Mouse (Mus musculus): ENCODE data around the gene Taf3. TPM values are rescaled to one million over a fixed set of nuclear protein-coding genes. Genes with fewer than 3 reads are reported as not detected.
A peak's percentile ranks its signal among the peaks of the same experiment; 100 is the strongest.

Gene Taf3
- polyA plus RNA-seq, 2 experiments = 4.7 to 5.0 TPM

GRCm38 (mm10) chr2:9879092-9879491 is 169.3 kb downstream of the Taf3 start:
- H3K9me3 ChIP-seq (ENCODE audit: control insufficient read depth, low read length) = no peaks in the 10 kb centered on the region
- no peaks in the 10 kb centered on the region for H3K36me3 ChIP-seq (replicated peaks; ENCODE audit: control insufficient read depth, insufficient read depth, low read depth)
- H3K27ac ChIP-seq = no peak overlapping the region
- no peaks in the 10 kb centered on the region for H3K4me1 ChIP-seq (replicated peaks; ENCODE audit: control insufficient read depth in 2 of 2, insufficient read depth in 2 of 2, low read length in 1 of 2)
- H3K9ac ChIP-seq (replicated peaks) = no peak overlapping the region
- H3K4me3 ChIP-seq (ENCODE audit: insufficient read depth in 1 of 2, low read depth in 2 of 2, low read length in 2 of 2) = peak overlapping the region; percentile 49 to 55
- peak overlapping the region; percentile 77 for H3K4me2 ChIP-seq (ENCODE audit: low read depth)
- peaks cover 100% of the 10 kb centered on the region for H3K27me3 ChIP-seq (ENCODE audit: control insufficient read depth, insufficient read depth, low read length)
- TF ChIP-seq CTCF (IDR thresholded peaks at IDR 0.05; ENCODE audit: low read depth) (no peak), EP300 (IDR thresholded peaks at IDR 0.05; ENCODE audit: low read depth) (no peak)
- ATAC-seq (ENCODE audit: insufficient read depth) (peak; percentile 30), DNase-seq (ENCODE audit: low read depth in 3 of 3, low spot score in 3 of 3) (no peak)
- WGBS (ENCODE audit: insufficient replicate concordance) = under 1% methylated on average over 22 of the region's 22 CpGs

DNA sequence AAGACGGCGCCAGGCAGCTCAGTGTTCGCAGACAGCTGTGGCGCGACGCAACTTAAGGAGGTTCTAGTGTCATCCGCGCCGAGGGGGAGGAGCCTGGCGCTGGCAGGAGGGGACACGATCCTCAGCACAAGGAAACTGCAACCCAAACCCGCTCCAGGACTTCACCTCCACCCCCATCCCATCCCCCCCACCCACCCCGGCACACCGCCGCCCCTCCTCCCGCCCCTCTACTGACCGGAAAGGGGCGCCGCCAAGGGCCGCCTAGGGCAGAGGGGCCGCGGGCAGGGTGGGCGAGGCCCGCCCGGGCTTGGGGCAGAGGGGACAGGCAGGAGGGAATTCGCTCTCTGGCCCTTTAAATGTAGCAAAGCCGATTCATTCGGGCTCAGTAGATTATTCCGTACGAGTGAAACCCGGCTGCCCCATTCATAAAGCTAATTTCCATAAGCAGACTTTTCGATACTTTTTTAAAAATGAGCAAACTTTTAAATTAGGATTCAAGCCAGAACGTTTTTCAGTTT is 169.8 kb downstream of the Taf3 start:
- H3K4me2 ChIP-seq (ENCODE audit: low read depth) = peak overlapping the region; percentile 77
- no peaks in the 10 kb centered on the region for H3K9me3 ChIP-seq (ENCODE audit: control insufficient read depth, low read length)
- no peak overlapping the region for H3K27ac ChIP-seq
- DNase-seq (ENCODE audit: low read depth in 3 of 3, low spot score in 3 of 3) = no peak
- WGBS (ENCODE audit: insufficient replicate concordance) = under 1% methylated on average over 33 of the region's 33 CpGs
- H3K4me1 ChIP-seq (replicated peaks; ENCODE audit: control insufficient read depth in 2 of 2, insufficient read depth in 2 of 2, low read length in 1 of 2) = peaks cover 0 to under 1% of the 10 kb centered on the region in 2 experiments; a peak in 1 of 4 replicates
- TF ChIP-seq EP300 (IDR thresholded peaks at IDR 0.05; ENCODE audit: low read depth) (no peak), CTCF (IDR thresholded peaks at IDR 0.05; ENCODE audit: low read depth) (no peak)
- no peaks in the 10 kb centered on the region for H3K36me3 ChIP-seq (replicated peaks; ENCODE audit: control insufficient read depth, insufficient read depth, low read depth)
- H3K4me3 ChIP-seq (ENCODE audit: insufficient read depth in 1 of 2, low read depth in 2 of 2, low read length in 2 of 2) = peak overlapping the region; percentile 49 to 55
- H3K27me3 ChIP-seq (ENCODE audit: control insufficient read depth, insufficient read depth, low read length) = peaks cover 99% of the 10 kb centered on the region
- H3K9ac ChIP-seq (replicated peaks) = no peak overlapping the region
- no peak for ATAC-seq (ENCODE audit: insufficient read depth)

DNA sequence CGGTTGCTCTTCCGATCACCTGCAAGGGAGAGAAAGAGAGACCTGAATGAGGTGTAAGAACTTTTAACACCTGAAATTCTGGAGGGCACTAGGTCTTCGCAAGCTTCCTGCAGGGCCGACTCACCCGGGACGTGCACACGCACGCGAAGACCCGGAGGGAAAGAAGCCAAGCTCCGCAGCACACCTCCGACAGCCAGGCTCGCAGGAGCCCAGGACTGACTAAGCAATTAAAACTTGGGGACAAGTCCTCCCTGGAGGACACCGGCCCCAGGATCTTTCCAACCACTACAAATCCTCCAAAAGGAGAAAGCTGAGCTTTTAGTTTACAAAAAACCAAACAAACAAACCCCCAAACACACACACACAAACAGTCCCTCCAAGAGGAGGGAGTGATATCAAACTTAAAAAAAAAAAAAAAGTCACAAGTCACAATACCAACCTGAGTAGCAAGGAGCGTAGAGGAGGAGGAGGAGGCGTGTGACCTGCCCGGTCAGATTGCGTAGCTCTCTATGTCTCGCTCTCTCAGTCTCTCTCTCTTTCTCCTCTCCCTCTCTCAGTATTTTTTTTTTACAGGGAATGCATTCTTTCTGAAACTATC is 170.3 kb downstream of the Taf3 start:
- H3K36me3 ChIP-seq (replicated peaks; ENCODE audit: control insufficient read depth, insufficient read depth, low read depth) = no peaks in the 10 kb centered on the region
- no peak for DNase-seq (ENCODE audit: low read depth in 3 of 3, low spot score in 3 of 3)
- H3K27ac ChIP-seq = no peak overlapping the region
- H3K9me3 ChIP-seq (ENCODE audit: control insufficient read depth, low read length) = no peaks in the 10 kb centered on the region
- H3K4me1 ChIP-seq (replicated peaks; ENCODE audit: control insufficient read depth in 2 of 2, insufficient read depth in 2 of 2, low read length in 1 of 2) = peaks cover 0 to 2% of the 10 kb centered on the region in 2 experiments; a peak in 1 of 4 replicates
- TF ChIP-seq CTCF (IDR thresholded peaks at IDR 0.05; ENCODE audit: low read depth) = no peak
- no peak for TF ChIP-seq EP300 (IDR thresholded peaks at IDR 0.05; ENCODE audit: low read depth)
- H3K4me2 ChIP-seq (ENCODE audit: low read depth) = peak overlapping the region; percentile 77
- H3K4me3 ChIP-seq (ENCODE audit: insufficient read depth in 1 of 2, low read depth in 2 of 2, low read length in 2 of 2) = peak overlapping the region; percentile 39 to 55
- WGBS (ENCODE audit: insufficient replicate concordance) = 1% methylated on average over 19 of the region's 19 CpGs
- no peak overlapping the region for H3K9ac ChIP-seq (replicated peaks)
- ATAC-seq (ENCODE audit: insufficient read depth) = no peak
- peaks cover 94% of the 10 kb centered on the region for H3K27me3 ChIP-seq (ENCODE audit: control insufficient read depth, insufficient read depth, low read length)

DNA sequence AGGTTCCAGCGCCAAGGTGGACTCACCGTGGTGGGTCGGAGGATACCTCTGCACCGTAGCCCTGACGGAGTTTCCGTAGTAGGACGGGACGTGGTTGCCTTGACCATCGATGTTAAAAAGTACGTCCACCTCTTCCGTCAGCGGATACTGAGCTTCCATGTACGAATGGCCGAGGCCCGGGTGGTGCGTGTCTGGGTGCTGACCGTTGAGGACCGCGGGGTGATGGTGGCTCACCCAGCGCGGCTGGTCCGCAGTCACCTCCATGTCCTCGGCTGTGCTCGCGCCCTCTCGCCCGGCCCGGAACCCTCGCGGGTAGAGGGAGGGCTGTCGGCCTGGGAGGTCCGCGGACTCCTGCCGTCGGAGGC is 171.1 kb downstream of the Taf3 start:
- peaks cover 90% of the 10 kb centered on the region for H3K27me3 ChIP-seq (ENCODE audit: control insufficient read depth, insufficient read depth, low read length)
- H3K4me3 ChIP-seq (ENCODE audit: insufficient read depth in 1 of 2, low read depth in 2 of 2, low read length in 2 of 2) = peak overlapping the region; percentile 55
- no peak for TF ChIP-seq EP300 (IDR thresholded peaks at IDR 0.05; ENCODE audit: low read depth)
- no peak for TF ChIP-seq CTCF (IDR thresholded peaks at IDR 0.05; ENCODE audit: low read depth)
- WGBS (ENCODE audit: insufficient replicate concordance) = under 1% methylated on average over 35 of the region's 35 CpGs
- ATAC-seq (ENCODE audit: insufficient read depth) (no peak), DNase-seq (ENCODE audit: low read depth in 3 of 3, low spot score in 3 of 3) (no peak)
- H3K27ac ChIP-seq = no peak overlapping the region
- H3K9ac ChIP-seq (replicated peaks) = no peak overlapping the region
- no peaks in the 10 kb centered on the region for H3K9me3 ChIP-seq (ENCODE audit: control insufficient read depth, low read length)
- H3K36me3 ChIP-seq (replicated peaks; ENCODE audit: control insufficient read depth, insufficient read depth, low read depth) = no peaks in the 10 kb centered on the region
- H3K4me2 ChIP-seq (ENCODE audit: low read depth) = peak overlapping the region; percentile 77
- H3K4me1 ChIP-seq (replicated peaks; ENCODE audit: control insufficient read depth in 2 of 2, insufficient read depth in 2 of 2, low read length in 1 of 2) = peaks cover 0 to 2% of the 10 kb centered on the region in 2 experiments; a peak in 2 of 4 replicates

DNA sequence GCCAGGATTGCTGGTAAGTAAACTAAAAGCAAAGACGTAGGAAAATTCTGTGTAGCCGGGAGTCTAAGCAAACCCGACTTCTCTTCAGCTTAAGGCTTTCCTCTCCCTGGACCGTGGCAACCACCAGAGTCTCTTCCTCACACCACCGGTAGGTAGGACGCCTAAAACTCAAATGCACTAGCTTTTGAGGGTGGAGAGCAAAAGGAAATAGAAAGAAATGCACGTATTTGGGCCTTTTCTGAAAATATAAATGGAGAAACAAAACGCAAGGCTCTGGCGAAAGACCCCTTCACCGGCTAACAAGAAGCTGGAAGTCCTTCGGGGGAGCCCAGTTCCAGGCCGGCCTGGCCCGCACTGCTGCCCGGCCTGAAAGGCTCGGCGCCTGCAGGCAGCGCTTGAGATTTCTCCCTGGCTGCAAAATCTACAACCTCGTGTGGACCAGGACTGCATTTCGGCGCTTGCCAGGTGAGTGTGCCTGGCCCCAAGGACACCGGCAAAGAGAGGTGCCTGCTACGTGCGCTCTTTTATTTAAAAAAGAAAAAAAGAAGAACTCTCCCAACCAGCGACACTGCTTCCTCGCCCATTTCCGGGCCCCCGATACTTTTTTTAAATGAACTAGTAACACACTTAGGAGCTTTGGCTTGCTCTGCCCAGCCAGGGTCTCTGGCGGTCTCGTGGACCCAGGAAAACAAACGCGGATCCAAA is 171.6 kb downstream of the Taf3 start:
- H3K36me3 ChIP-seq (replicated peaks; ENCODE audit: control insufficient read depth, insufficient read depth, low read depth) = no peaks in the 10 kb centered on the region
- no peaks in the 10 kb centered on the region for H3K9me3 ChIP-seq (ENCODE audit: control insufficient read depth, low read length)
- no peak for ATAC-seq (ENCODE audit: insufficient read depth)
- H3K9ac ChIP-seq (replicated peaks) = no peak overlapping the region
- peak overlapping the region; percentile 55 for H3K4me3 ChIP-seq (ENCODE audit: insufficient read depth in 1 of 2, low read depth in 2 of 2, low read length in 2 of 2)
- no peak overlapping the region for H3K27ac ChIP-seq
- TF ChIP-seq CTCF (IDR thresholded peaks at IDR 0.05; ENCODE audit: low read depth) = no peak
- TF ChIP-seq EP300 (IDR thresholded peaks at IDR 0.05; ENCODE audit: low read depth) = no peak
- WGBS (ENCODE audit: insufficient replicate concordance) = 4% methylated on average over 31 of the region's 31 CpGs
- H3K27me3 ChIP-seq (ENCODE audit: control insufficient read depth, insufficient read depth, low read length) = peaks cover 88% of the 10 kb centered on the region
- peaks cover 0 to 2% of the 10 kb centered on the region in 2 experiments; a peak in 2 of 4 replicates for H3K4me1 ChIP-seq (replicated peaks; ENCODE audit: control insufficient read depth in 2 of 2, insufficient read depth in 2 of 2, low read length in 1 of 2)
- no peak for DNase-seq (ENCODE audit: low read depth in 3 of 3, low spot score in 3 of 3)
- peak overlapping the region; percentile 77 for H3K4me2 ChIP-seq (ENCODE audit: low read depth)
